Mouse (Mus musculus) spleen, adult 2 months (tissue): ENCODE measurements around the gene Arl13b.

Experiments
- CTCF ChIP-seq: fragments of 200-500 bp; IDR thresholded peaks from 2 replicates; pipeline ENCODE4 v1.5.1; 2011; ENCODE audit warnings: mild to moderate bottlenecking, inconsistent platforms; ENCODE audit not compliant: insufficient read depth, insufficient read length, insufficient replicate concordance; ENCODE audit errors: extremely low read depth
- POLR2A ChIP-seq: fragments of 200-500 bp; IDR thresholded peaks from 2 replicates; pipeline ENCODE4 v1.6.1; 2011; ENCODE audit warnings: low read depth, low read length, inconsistent platforms

- TF ChIP-seq CTCF (no peak), POLR2A (no peak)
Measured at GRCm38 (mm10) chr16:62810855-62811254, 36.0 kb downstream of the Arl13b start.
